Mouse (Mus musculus): ENCODE results near the gene Col6a2.

The Col6a2 gene

DNA sequence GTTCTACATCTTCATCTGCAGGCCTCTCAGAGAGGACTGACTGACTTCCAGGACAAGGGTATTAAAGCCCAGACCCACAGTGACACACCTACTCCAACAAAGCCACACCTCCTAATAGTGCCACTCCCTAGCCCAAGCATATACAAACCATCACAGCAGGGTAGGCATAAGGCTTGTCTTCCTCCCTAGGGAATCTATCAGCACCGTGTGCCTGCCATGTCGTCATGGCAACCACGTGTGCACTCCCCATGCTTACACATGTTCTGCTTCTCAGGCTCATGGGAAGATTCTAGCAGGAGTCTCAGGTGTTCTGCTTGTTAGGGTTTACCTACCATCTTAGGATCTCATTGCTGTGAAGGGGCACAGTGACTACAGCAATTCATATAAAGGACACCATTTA is 71.9 kb downstream of the Col6a2 start:
- intact Hi-C loops (cut with DNase I), result loop anchor here (5.0 to 10.0 kb wide), 2 partner anchors 176 to 247 kb away; partner anchors contain the start of gene Col6a1

DNA sequence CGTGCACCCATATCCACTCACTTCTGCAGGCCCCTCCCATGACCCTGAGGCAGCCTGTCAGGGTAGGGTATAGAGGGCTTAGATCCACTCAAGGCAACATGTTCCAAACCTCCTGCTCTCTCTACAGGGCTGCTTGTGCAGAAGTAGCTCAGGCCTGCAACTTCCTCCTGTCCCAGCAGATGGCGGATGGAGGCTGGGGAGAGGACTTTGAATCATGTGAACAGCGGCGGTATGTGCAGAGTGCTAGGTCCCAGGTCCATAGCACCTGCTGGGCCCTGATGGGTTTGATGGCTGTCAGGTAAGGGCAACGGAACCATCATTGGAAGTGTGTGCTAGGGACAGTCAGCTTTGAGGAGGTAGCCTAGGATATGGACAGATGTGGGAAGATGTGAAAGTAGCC is 73.0 kb downstream of the Col6a2 start:
- intact Hi-C loops (cut with DNase I), result loop anchor here (5.0 to 10.0 kb wide), 2 partner anchors 177 to 246 kb away; partner anchors contain the start of gene Col6a1

DNA sequence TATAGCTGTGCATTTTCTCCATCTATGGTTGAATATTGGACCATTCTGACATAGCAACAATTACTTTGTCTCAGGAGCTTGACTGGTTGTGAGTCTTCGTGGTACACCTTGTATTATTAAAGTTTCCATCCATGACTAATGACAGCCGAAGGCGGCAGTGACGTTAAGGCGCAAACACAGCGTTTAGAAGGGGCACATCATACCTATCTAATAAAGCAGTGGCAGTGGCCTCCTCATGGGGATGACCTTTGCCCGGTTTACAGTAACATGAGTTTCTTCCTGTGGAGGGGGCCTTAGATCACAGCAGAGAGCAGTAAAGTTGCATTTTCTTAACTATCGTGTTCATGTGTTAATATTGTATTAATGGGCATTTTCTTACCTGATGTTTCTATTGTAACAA is 75.2 kb downstream of the Col6a2 start:
- intact Hi-C loops (cut with DNase I), result no loop called here

DNA sequence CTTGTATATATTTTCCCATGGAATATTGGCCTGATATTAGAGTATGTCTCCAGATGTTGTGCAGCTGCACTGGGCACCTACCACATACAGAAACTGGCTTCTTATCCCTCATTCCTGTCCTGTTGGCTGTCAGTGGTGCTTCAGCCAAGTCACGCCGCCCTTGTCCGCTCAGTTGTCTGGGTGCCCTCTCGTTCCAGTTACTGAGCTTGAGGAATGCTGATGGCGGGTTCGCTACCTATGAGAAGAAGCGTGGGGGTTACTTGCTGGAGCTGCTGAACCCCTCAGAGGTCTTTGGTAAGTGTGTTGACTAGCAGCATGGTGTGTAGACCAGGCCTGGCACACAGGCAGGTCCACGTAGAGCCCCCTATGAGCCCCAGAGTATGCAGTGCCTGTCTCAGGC is 76.9 kb downstream of the Col6a2 start:
- intact Hi-C loops (cut with DNase I), result no loop called here

Data from adrenal gland (tissue).